Mouse (Mus musculus): ENCODE results near the gene Chchd10. TPM values are rescaled to one million over a fixed set of nuclear protein-coding genes. Genes with fewer than 3 reads are reported as not detected.

The Chchd10 gene
- total RNA-seq, 2 experiments from 2014 or later = 328 to 340 TPM

GRCm38 (mm10) chr10:75945896-75946295, 13.0 kb downstream of the Chchd10 start:
- no peak overlapping the region for H3K4me3 ChIP-seq
- no peak for DNase-seq (ENCODE audit: low spot score in 2 of 2)
- no peak for TF ChIP-seq CTCF (conservative IDR thresholded peaks at IDR 0.05)
- no peak overlapping the region for H3K27ac ChIP-seq

DNA sequence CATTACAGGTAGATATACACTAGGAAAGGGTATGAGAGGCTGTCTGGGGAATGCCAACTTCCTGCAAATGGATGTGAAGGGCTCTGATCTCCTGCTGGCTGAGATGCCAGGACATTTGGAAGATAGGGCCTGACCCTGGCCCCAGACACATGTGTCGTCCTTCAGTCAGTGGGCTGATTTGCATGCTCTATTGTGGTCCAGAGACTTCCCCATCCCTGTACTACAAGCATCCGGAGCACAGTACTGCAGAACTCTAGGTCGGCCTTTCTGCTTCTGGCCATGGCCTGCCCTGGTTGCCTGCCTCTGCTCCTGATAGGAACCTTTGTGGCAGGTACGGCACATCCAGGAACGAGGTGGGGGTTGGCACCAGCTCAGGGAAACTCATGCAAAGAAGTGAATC, 15.1 kb downstream of the Chchd10 start:
- TF ChIP-seq CTCF (conservative IDR thresholded peaks at IDR 0.05) = no peak
- H3K4me3 ChIP-seq = no peak overlapping the region
- H3K27ac ChIP-seq = no peak overlapping the region
- no peak for DNase-seq (ENCODE audit: low spot score in 2 of 2)

- no peak overlapping the region for H3K4me3 ChIP-seq
- TF ChIP-seq CTCF (conservative IDR thresholded peaks at IDR 0.05) = no peak
- DNase-seq (ENCODE audit: low spot score in 2 of 2) = peak in 1 of 2 experiments; percentile 2
- no peak overlapping the region for H3K27ac ChIP-seq
Measured at GRCm38 (mm10) chr10:75949053-75950045, 16.4 kb downstream of the Chchd10 start.

GRCm38 (mm10) chr10:75950791-75951210, 17.9 kb downstream of the Chchd10 start:
- Histone ChIP-seq H3K27ac (no peak overlapping the region; the same call in 1 of the 2 replicates), H3K4me3 (peak overlapping the region; percentile 52)
- TF ChIP-seq CTCF (conservative IDR thresholded peaks at IDR 0.05) = no peak
- DNase-seq (ENCODE audit: low spot score in 2 of 2) = no peak

GRCm38 (mm10) chr10:75951424-75952050, 18.6 kb downstream of the Chchd10 start:
- Histone ChIP-seq H3K4me3 (peak overlapping the region; percentile 52), H3K27ac (no peak overlapping the region)
- peak in 1 of 2 experiments; percentile 52 for DNase-seq (ENCODE audit: low spot score in 2 of 2)
- peak; percentile 84 for TF ChIP-seq CTCF (conservative IDR thresholded peaks at IDR 0.05)

DNA sequence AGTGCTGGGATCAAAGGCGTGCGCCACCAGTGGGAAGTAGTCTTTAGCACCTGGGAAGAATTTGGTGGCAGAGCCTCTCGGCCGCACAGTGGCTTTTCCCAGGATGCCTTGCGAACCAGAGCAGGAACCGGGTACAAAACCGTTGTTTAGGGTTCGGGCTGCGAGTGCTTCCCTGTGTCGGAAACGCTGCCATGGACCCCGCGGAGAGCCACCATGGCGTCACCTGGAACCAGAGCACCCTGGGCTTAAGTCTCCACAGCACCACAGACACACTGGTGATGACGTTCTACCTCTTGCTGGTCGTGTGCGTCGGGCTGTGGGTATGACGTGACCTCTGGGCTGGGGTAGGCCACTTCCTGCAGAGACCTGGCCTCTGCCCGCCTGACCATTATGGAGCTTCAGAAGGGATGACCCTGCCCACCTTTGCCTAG, 21.5 kb downstream of the Chchd10 start, which contains the start of gene Gm5134:
Gm5134 (plus strand) TSS at position 134 of the 431 bp plus-strand sequence.
- no peak within 1 kb of the TSS for H3K4me3 ChIP-seq
- no peak for DNase-seq (ENCODE audit: low spot score in 2 of 2)
- no peak within 1 kb of the TSS for H3K27ac ChIP-seq
- no peak for TF ChIP-seq CTCF (conservative IDR thresholded peaks at IDR 0.05)

DNA sequence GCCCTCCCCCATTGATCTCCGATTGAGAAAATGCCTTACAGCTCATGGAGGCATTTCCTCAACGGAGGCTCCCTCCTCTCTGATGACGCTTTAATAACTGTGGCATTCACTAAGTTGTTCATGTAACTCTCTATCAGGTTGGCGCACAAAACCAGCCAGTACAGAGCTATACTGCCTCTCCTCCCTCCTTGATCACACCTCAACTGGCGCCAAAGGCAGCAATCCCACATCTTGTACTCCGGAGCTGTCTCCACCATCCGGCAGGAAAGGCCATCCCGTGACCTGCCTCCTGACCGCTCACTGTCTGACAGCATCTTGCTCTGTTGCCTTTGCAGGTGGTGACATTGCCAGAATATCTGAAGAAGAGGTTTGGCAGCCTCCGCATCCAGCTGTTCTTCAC, 40.9 kb downstream of the Chchd10 start:
- TF ChIP-seq CTCF (conservative IDR thresholded peaks at IDR 0.05) = no peak
- Histone ChIP-seq H3K4me3 (no peak overlapping the region), H3K27ac (no peak overlapping the region)
- no peak for DNase-seq (ENCODE audit: low spot score in 2 of 2)

- peak; percentile 77 for TF ChIP-seq CTCF (conservative IDR thresholded peaks at IDR 0.05)
- Histone ChIP-seq H3K27ac (no peak overlapping the region), H3K4me3 (no peak overlapping the region)
- no peak for DNase-seq (ENCODE audit: low spot score in 2 of 2)
Measured at GRCm38 (mm10) chr10:75975216-75975615, 42.3 kb downstream of the Chchd10 start.

DNA sequence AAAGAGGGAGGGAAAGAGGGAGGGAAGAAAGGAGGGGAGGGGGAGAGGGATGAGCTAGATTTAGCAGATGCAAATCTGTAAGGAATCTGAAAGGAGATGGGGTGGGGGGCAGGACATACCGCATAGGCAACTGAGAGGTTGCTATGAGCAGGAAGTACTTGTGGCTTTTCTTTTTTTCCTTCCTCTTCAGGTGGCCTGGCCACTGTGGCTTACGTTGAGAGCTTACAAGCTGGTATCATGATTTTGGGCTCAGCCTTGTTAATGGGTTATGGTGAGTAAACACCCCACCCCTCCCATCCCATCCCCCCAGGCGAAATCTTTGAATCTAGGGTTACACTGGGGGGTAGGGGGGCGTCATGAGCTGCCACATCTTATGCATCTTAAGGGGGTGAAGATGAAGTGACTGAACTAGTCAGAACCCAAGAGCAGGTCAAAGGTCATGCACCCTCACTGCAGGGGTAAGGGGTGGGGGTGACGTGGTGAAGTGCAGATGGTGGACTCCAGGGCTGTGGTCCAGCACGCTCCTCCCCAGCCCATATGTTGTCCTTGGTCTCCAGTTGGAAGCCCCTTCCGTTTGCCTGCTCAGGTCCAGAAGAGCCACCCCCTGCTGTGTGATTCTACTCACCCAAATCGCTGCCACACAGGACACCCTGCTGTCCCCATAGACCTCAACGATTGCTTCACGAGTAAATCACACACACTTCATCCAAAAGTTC, 45.3 kb downstream of the Chchd10 start:
- no peak for TF ChIP-seq CTCF (conservative IDR thresholded peaks at IDR 0.05)
- DNase-seq (ENCODE audit: low spot score in 2 of 2) = no peak
- Histone ChIP-seq H3K27ac (no peak overlapping the region), H3K4me3 (no peak overlapping the region)

DNA sequence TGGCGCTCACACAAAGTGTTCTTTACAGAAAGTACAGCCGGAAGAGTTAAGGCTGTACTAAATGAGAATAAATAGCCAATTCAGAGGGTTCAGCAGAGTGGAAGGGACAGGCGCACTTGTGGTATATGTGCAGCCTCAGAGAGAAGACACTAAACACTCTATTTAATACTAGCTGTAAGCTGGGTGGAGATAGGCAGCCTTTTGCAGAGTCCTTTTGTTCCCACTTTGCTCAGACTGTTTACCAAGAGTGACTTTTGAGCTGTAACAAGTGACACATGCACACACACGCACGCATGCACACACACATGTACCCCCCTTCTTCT, 45.9 kb downstream of the Chchd10 start:
- no peak for DNase-seq (ENCODE audit: low spot score in 2 of 2)
- Histone ChIP-seq H3K27ac (no peak overlapping the region), H3K4me3 (no peak overlapping the region)
- no peak for TF ChIP-seq CTCF (conservative IDR thresholded peaks at IDR 0.05)

DNA sequence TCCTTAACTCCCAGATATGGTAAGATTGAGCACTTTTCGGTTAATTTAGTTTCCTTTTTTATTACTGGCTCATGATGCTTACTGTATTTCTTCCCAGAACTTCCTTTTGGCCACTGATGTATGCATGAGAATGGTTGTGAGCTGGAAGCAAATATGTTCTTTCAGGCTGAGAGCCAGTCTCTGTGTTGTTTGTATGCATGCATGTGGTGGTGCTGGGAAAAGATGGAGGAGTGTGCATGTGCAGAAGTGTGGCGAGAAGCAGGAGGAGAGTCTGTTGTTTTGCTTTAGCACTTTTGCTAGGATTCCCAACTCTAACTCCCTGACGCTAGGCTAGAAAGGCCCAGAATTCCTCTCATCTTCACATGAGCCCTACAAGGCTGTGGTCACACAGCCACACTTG, 46.5 kb downstream of the Chchd10 start:
- TF ChIP-seq CTCF (conservative IDR thresholded peaks at IDR 0.05) = no peak
- DNase-seq (ENCODE audit: low spot score in 2 of 2) = peak in 1 of 2 experiments; percentile 61

More for the DNA sequence above, 46.5 kb downstream of the Chchd10 start:
- Histone ChIP-seq H3K4me3 (no peak overlapping the region), H3K27ac (no peak overlapping the region)

Other genes with a start within 250 kb of the Chchd10 start
- 10 to 100 TPM; 68.0 to 70.4 TPM for gene Cabin1, start 168.8 kb upstream of the Chchd10 start, total RNA-seq (2021)
- gene Ddt, start 159.7 kb upstream of the Chchd10 start, total RNA-seq (2021) = 10 to 100 TPM; 42.3 to 46.4 TPM
- gene Gm20441, start 152.2 kb upstream of the Chchd10 start, total RNA-seq (2021) = under 1 TPM in 1 of 2 experiments, not detected in 1; 0.56 TPM
- 1 to 10 TPM; 1.6 to 1.8 TPM for gene Gstt3, start 151.7 kb upstream of the Chchd10 start, total RNA-seq (2021)
- 1 to 10 TPM; 6.7 to 7.2 TPM for gene Gstt1, start 134.5 kb upstream of the Chchd10 start, total RNA-seq (2021)
- gene Gstt4, start 110.6 kb upstream of the Chchd10 start, total RNA-seq (2021) = not detected
- 1 to 10 TPM; 4.7 TPM for gene Gstt2, start 95.7 kb upstream of the Chchd10 start, total RNA-seq (2021)
- 100 to 1,000 TPM; 439 to 454 TPM for gene Mif, start 72.9 kb upstream of the Chchd10 start, total RNA-seq (2021)
- gene Derl3, start 39.7 kb upstream of the Chchd10 start, total RNA-seq (2021) = 1 to 10 TPM; 3.2 to 5.0 TPM
- gene Smarcb1, start 11.5 kb upstream of the Chchd10 start, total RNA-seq (2021) = 10 to 100 TPM; 83.3 to 83.6 TPM
- gene Mmp11, start 3.4 kb downstream of the Chchd10 start, total RNA-seq (2021) = 1 to 10 TPM; 1.5 to 1.8 TPM
- under 1 TPM in 1 of 2 experiments, not detected in 1; 0.56 TPM for gene Gm867, start 7.5 kb downstream of the Chchd10 start, total RNA-seq (2021)
- not detected for gene Vpreb3, start 9.9 kb downstream of the Chchd10 start, total RNA-seq (2021)
- not detected for gene Gm5134, start 21.4 kb downstream of the Chchd10 start, total RNA-seq (2021)
- 10 to 100 TPM; 15.5 to 16.1 TPM for gene Zfp280b, start 99.5 kb downstream of the Chchd10 start, total RNA-seq (2021)
- gene Slc5a4b, start 177.8 kb downstream of the Chchd10 start, total RNA-seq (2021) = not detected
- not detected for gene Slc5a4a, start 214.3 kb downstream of the Chchd10 start, total RNA-seq (2021)

Measured in layer of hippocampus, adult 2 months (tissue).